Mouse (Mus musculus) ovary, postnatal 36 days (tissue): ENCODE results near the gene Ffar3.

Experiments
- DNase-seq: peaks from one replicate; pipeline ENCODE4 v3.0.0; 2022; ENCODE audit warnings: low spot score, mixed read lengths

Gene Ffar3

GRCm38 (mm10) chr7:30856078-30856477 lies at the start of gene Ffar3:
Gene Ffar3 (minus strand): TSS chr7:30856178.
- no peak for DNase-seq

GRCm38 (mm10) chr7:30904042-30904441 lies 48.1 kb upstream of the Ffar3 start:
- no peak for DNase-seq

- DNase-seq, result no peak
Measured at GRCm38 (mm10) chr7:30895217-30895616, 39.2 kb upstream of the Ffar3 start.

GRCm38 (mm10) chr7:30892515-30892914 lies 36.5 kb upstream of the Ffar3 start:
- DNase-seq, result no peak

- no peak for DNase-seq
Measured at GRCm38 (mm10) chr7:30891746-30892145, 35.8 kb upstream of the Ffar3 start.

GRCm38 (mm10) chr7:30890681-30891080 lies 34.7 kb upstream of the Ffar3 start:
- DNase-seq, result no peak

- DNase-seq, result no peak
Measured at GRCm38 (mm10) chr7:30888786-30889185, 32.8 kb upstream of the Ffar3 start.

GRCm38 (mm10) chr7:30887568-30888188 lies 31.7 kb upstream of the Ffar3 start:
- DNase-seq, result no peak

- no peak for DNase-seq
Measured at GRCm38 (mm10) chr7:30886852-30887251, 30.9 kb upstream of the Ffar3 start.

GRCm38 (mm10) chr7:30884047-30884446 lies 28.1 kb upstream of the Ffar3 start:
- no peak for DNase-seq

- DNase-seq, result no peak
Measured at GRCm38 (mm10) chr7:30881367-30881766, 25.4 kb upstream of the Ffar3 start.

- no peak for DNase-seq
Measured at GRCm38 (mm10) chr7:30880176-30880575, 24.2 kb upstream of the Ffar3 start, which contains the start of gene Cd22. Gene Cd22 (minus strand): TSS chr7:30880342.

GRCm38 (mm10) chr7:30878950-30879349 lies 23.0 kb upstream of the Ffar3 start:
- DNase-seq, result no peak

GRCm38 (mm10) chr7:30873083-30873482 lies 17.1 kb upstream of the Ffar3 start:
- DNase-seq, result peak; percentile 63

GRCm38 (mm10) chr7:30863386-30863785 lies 7.4 kb upstream of the Ffar3 start:
- DNase-seq, result no peak

GRCm38 (mm10) chr7:30861464-30861863 lies 5.5 kb upstream of the Ffar3 start, which contains the start of gene Ffar1:
Gene Ffar1 (minus strand): TSS chr7:30861564.
- DNase-seq, result no peak

- peak; percentile 36 for DNase-seq
Measured at GRCm38 (mm10) chr7:30859635-30860402, 3.8 kb upstream of the Ffar3 start.

GRCm38 (mm10) chr7:30859290-30859634 lies 3.3 kb upstream of the Ffar3 start:
- DNase-seq, result peak; percentile 70

- DNase-seq, result no peak
Measured at GRCm38 (mm10) chr7:30857746-30858145, 1.8 kb upstream of the Ffar3 start.

GRCm38 (mm10) chr7:30851421-30851820 lies 4.6 kb downstream of the Ffar3 start:
- DNase-seq, result no peak

- no peak for DNase-seq
Measured at GRCm38 (mm10) chr7:30847934-30848333, 8.0 kb downstream of the Ffar3 start.

GRCm38 (mm10) chr7:30847386-30847785 lies 8.6 kb downstream of the Ffar3 start:
- DNase-seq, result no peak

- no peak for DNase-seq
Measured at GRCm38 (mm10) chr7:30846505-30847053, 9.4 kb downstream of the Ffar3 start.
